Mouse (Mus musculus): ENCODE results near the gene Ttf1.

DNA sequence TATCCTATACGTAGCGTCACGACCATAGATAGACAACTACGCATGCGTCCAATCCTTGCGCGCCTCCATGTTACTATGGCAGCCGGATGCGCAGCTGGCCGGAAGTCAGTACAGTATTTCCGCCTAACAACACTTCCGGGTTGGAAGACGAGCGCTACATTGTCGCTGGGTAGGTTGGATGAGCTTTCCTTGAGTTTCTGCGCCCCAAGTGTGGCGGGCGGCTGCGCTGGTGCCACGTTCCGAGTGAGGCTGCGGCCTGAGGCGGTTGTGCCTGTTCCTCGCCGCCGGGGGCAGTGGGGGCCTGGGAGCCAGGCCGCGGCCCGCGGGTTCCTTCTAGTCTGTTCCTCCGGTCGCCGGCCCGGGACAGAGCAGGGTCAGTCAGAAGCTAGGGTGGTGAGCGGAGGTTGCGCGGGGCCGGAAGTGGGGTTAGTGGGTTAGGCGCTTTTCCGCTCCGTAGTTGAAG is at the start of gene Ttf1:
- no peak for TF ChIP-seq CTCF (IDR thresholded peaks at IDR 0.05; ENCODE audit: control insufficient read depth, insufficient read depth, low read length)
- peak; percentile 57; the same call in 1 of the 2 replicates for TF ChIP-seq POLR2A (IDR thresholded peaks at IDR 0.05; ENCODE audit: borderline replicate concordance, control insufficient read depth, low read depth, low read length)
